ENCODE assay signal across 9 mouse cellular contexts in the genomic region with DNA sequence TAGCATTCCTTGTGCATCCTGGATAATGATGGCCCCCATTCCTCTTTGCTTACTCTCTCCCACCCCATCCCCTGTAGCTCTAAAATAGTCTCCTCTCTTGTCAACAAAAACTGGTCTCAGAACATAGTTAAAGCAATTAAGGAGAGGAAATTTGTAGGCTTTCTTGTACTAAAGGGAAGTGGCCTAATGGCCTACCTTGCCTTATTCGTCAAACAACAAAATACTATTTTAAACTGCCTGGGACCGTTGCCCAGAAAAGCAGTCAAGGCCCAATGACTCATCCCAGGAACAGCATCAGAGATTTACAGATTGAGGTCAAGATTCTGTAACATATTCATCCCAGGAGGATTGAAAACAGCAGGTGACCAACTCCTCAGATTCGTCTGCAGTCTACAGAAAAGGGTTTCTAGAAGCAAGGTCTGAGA. TPM values are rescaled to one million over a fixed set of nuclear protein-coding genes. Genes with fewer than 3 reads are reported as not detected.
DNase-seq lines count a peak whose midpoint lies in the region; ATAC-seq lines count a peak whose summit lies in the region.
"Had no signal": no experiment of that assay in that cellular context is flagged by ENCODE, and none has a peak within 500 bp of the region (broad histone marks: within the 10 kb centered on the region; RNA-seq: fewer than 3 reads in every experiment).

No protein-coding gene starts in this region.

- H3K4me2 ChIP-seq in midbrain, embryonic 14.5 days (ENCODE audit: low read length) = no peak overlapping the region
- H3K4me2 ChIP-seq in midbrain, embryonic 16.5 days (ENCODE audit: low read length) = no peak overlapping the region
- no peak overlapping the region for H3K4me2 ChIP-seq in heart, embryonic 16.5 days (ENCODE audit: low read depth, low read length)
- no peak overlapping the region for H3K4me2 ChIP-seq in hindbrain, embryonic 14.5 days (replicated peaks)
- H3K4me2 ChIP-seq: midbrain, embryonic 12.5 days had no signal

- ATAC-seq in midbrain, embryonic 14.5 days (ENCODE audit: low FRiP score, low TSS enrichment) = no peak
- no peak for ATAC-seq in midbrain, embryonic 16.5 days
- ATAC-seq in heart, embryonic 16.5 days (replicated peaks; ENCODE audit: extremely low read depth, insufficient read depth, low FRiP score) = peak; percentile 58
- no peak for ATAC-seq in hindbrain, embryonic 14.5 days (ENCODE audit: low FRiP score)
- ATAC-seq in CD4-positive, CD25-positive, alpha-beta regulatory T cell, adult 4 months = no peak

- H3K27me3 ChIP-seq in midbrain, embryonic 14.5 days (ENCODE audit: control insufficient read depth, insufficient read depth, low read length) = no peaks in the 10 kb centered on the region
- no peaks in the 10 kb centered on the region for H3K27me3 ChIP-seq in midbrain, embryonic 16.5 days (ENCODE audit: control insufficient read depth, insufficient read depth, low read depth, low read length)
- H3K27me3 ChIP-seq in heart, embryonic 16.5 days (ENCODE audit: control insufficient read depth, insufficient read depth, low read length) = no peaks in the 10 kb centered on the region
- H3K27me3 ChIP-seq in hindbrain, embryonic 14.5 days (ENCODE audit: control insufficient read depth, insufficient read depth, low read length) = no peaks in the 10 kb centered on the region
- H3K27me3 ChIP-seq: midbrain, embryonic 12.5 days had no signal

- H3K4me3 ChIP-seq in midbrain, embryonic 14.5 days (replicated peaks; ENCODE audit: low read depth, low read length) = no peak overlapping the region
- H3K4me3 ChIP-seq in midbrain, embryonic 16.5 days (ENCODE audit: low read depth, low read length) = no peak overlapping the region
- H3K4me3 ChIP-seq in heart, embryonic 16.5 days (ENCODE audit: low read length) = no peak overlapping the region
- no peak overlapping the region for H3K4me3 ChIP-seq in hindbrain, embryonic 14.5 days (replicated peaks; ENCODE audit: low read length)
- H3K4me3 ChIP-seq: midbrain, embryonic 12.5 days had no signal

- no peak overlapping the region for H3K27ac ChIP-seq in midbrain, embryonic 14.5 days (replicated peaks; ENCODE audit: low read depth, low read length)
- no peak overlapping the region for H3K27ac ChIP-seq in midbrain, embryonic 16.5 days (ENCODE audit: low read length)
- peak overlapping the region; percentile 49 for H3K27ac ChIP-seq in heart, embryonic 16.5 days (ENCODE audit: low read length)
- no peak overlapping the region for H3K27ac ChIP-seq in hindbrain, embryonic 14.5 days
- H3K27ac ChIP-seq: midbrain, embryonic 12.5 days had no signal

- 71% methylated on average over 3 of the region's 3 CpGs for WGBS in midbrain, embryonic 14.5 days
- WGBS in midbrain, embryonic 16.5 days = 67% methylated on average over 3 of the region's 3 CpGs
- 29% methylated on average over 3 of the region's 3 CpGs for WGBS in heart, embryonic 16.5 days
- WGBS in hindbrain, embryonic 14.5 days = 60% methylated on average over 3 of the region's 3 CpGs

- DNase-seq in midbrain, embryonic 14.5 days = peak; percentile 24
- DNase-seq in cerebellum, adult 11-12 months = peak; percentile 23
- DNase-seq in lung, postnatal 10 days = peak; percentile 65
- no peak for DNase-seq in hindbrain, embryonic 14.5 days (ENCODE audit: low spot score)
- DNase-seq in thymus, postnatal 14 days = no peak

- H3K36me3 ChIP-seq in midbrain, embryonic 14.5 days (ENCODE audit: control insufficient read depth, insufficient read depth, low read length) = no peaks in the 10 kb centered on the region
- H3K36me3 ChIP-seq in midbrain, embryonic 16.5 days (ENCODE audit: control insufficient read depth, insufficient read depth, low read length) = no peaks in the 10 kb centered on the region
- no peaks in the 10 kb centered on the region for H3K36me3 ChIP-seq in heart, embryonic 16.5 days (ENCODE audit: control insufficient read depth, insufficient read depth)
- no peaks in the 10 kb centered on the region for H3K36me3 ChIP-seq in hindbrain, embryonic 14.5 days (replicated peaks; ENCODE audit: control insufficient read depth, insufficient read depth)
- H3K36me3 ChIP-seq: midbrain, embryonic 12.5 days had no signal

- no peaks in the 10 kb centered on the region for H3K9me3 ChIP-seq in midbrain, embryonic 14.5 days (ENCODE audit: control insufficient read depth, low read length)
- no peaks in the 10 kb centered on the region for H3K9me3 ChIP-seq in midbrain, embryonic 16.5 days (replicated peaks; ENCODE audit: control insufficient read depth, low read length, poor library complexity, severe bottlenecking)
- H3K9me3 ChIP-seq in heart, embryonic 16.5 days (replicated peaks; ENCODE audit: control insufficient read depth, low read length) = no peaks in the 10 kb centered on the region
- no peaks in the 10 kb centered on the region for H3K9me3 ChIP-seq in hindbrain, embryonic 14.5 days (ENCODE audit: control insufficient read depth, low read length)
- H3K9me3 ChIP-seq: midbrain, embryonic 12.5 days had no signal

- no peaks in the 10 kb centered on the region for H3K4me1 ChIP-seq in midbrain, embryonic 14.5 days (ENCODE audit: control insufficient read depth, insufficient read depth, low read length)
- no peaks in the 10 kb centered on the region for H3K4me1 ChIP-seq in midbrain, embryonic 16.5 days (ENCODE audit: control insufficient read depth, insufficient read depth, low read length)
- H3K4me1 ChIP-seq in heart, embryonic 16.5 days (ENCODE audit: control insufficient read depth, insufficient read depth, low read length) = peaks cover 7% of the 10 kb centered on the region
- H3K4me1 ChIP-seq in hindbrain, embryonic 14.5 days (replicated peaks; ENCODE audit: control insufficient read depth, insufficient read depth, low read length) = no peaks in the 10 kb centered on the region
- H3K4me1 ChIP-seq: midbrain, embryonic 12.5 days had no signal

- no peak overlapping the region for H3K9ac ChIP-seq in midbrain, embryonic 14.5 days (replicated peaks; ENCODE audit: low read length)
- H3K9ac ChIP-seq in midbrain, embryonic 16.5 days (ENCODE audit: low read depth, low read length) = no peak overlapping the region
- H3K9ac ChIP-seq in heart, embryonic 16.5 days (ENCODE audit: low read length) = no peak overlapping the region
- no peak overlapping the region for H3K9ac ChIP-seq in hindbrain, embryonic 14.5 days
- H3K9ac ChIP-seq: midbrain, embryonic 12.5 days had no signal

RNA-seq across cellular contexts. Expression of gene Tnfsf18, which starts 13.2 kb away (rescaled TPM):
- not detected in 2 replicates for polyA plus RNA-seq in midbrain, embryonic 14.5 days (2014; fragmentation: Nextera tagmentation; extraction: Ambion mirVana)
- 0.09 TPM in 1 of 2 replicates, not detected in the other for polyA plus RNA-seq in midbrain, embryonic 16.5 days (2015; fragmentation: Nextera tagmentation; extraction: Ambion mirVana)
- not detected in 2 replicates for polyA plus RNA-seq in heart, embryonic 16.5 days (2015; fragmentation: Nextera tagmentation; extraction: Ambion mirVana)
- polyA plus RNA-seq in hindbrain, embryonic 14.5 days (2014; fragmentation: Nextera tagmentation; extraction: Ambion mirVana) = 0.19 TPM in 1 of 2 replicates, not detected in the other
- polyA plus RNA-seq in CD4-positive, CD25-positive, alpha-beta regulatory T cell, adult 4 months (2017; shearing (Covaris generic)) = not detected

Comparison
In these comparisons a context has a peak if more than half of its experiments do, and no peak if none do; other contexts are left out.
1. DNase-seq: peak in midbrain, embryonic 14.5 days (single experiment), cerebellum, adult 11-12 months (single experiment) and lung, postnatal 10 days (single experiment); none in hindbrain, embryonic 14.5 days (single experiment) and thymus, postnatal 14 days (single experiment).